Mouse (Mus musculus) limb, embryonic 12.5 days (tissue): ENCODE data around the gene Rsph14. TPM values are rescaled to one million over a fixed set of nuclear protein-coding genes. Genes with fewer than 3 reads are reported as not detected.
"Not testable (repeated sequence)": the region's sequence is repeated elsewhere in the genome, so short reads cannot be mapped to it uniquely, and the experiment has no call there.

Experiments used
- ATAC-seq: fragments of 200-750 bp; cut with Nextera tagmentation; 2 replicates; pipeline ENCODE4 v1.8.0; 2017; ENCODE audit warnings: low read depth, moderate TSS enrichment; ENCODE audit not compliant: insufficient number of reproducible peaks, insufficient read depth, low FRiP score, low TSS enrichment
- H3K27ac ChIP-seq: fragments of 300-500 bp; sonication (generic); 2 replicates; pipeline ENCODE4 v1.5.1; 2016; ENCODE audit warnings: mild to moderate bottlenecking, moderate library complexity
- H3K27me3 ChIP-seq: fragments of 300-500 bp; sonication (generic); 2 replicates; pipeline ENCODE4 v1.6.1; 2016; ENCODE audit warnings: mild to moderate bottlenecking, moderate library complexity
- H3K36me3 ChIP-seq: fragments of 300-500 bp; sonication (generic); 2 replicates; pipeline ENCODE4 v1.6.1; 2016; ENCODE audit warnings: mild to moderate bottlenecking, moderate library complexity
- H3K4me1 ChIP-seq: fragments of 300-500 bp; sonication (generic); replicated peaks from 2 replicates; pipeline ENCODE4 v1.6.1; 2016
- H3K4me2 ChIP-seq: fragments of 300-500 bp; sonication (generic); 2 replicates; pipeline ENCODE4 v1.6.1; 2016; ENCODE audit warnings: mild to moderate bottlenecking, moderate library complexity
- H3K4me3 ChIP-seq: fragments of 300-500 bp; sonication (generic); replicated peaks from 2 replicates; pipeline ENCODE4 v1.5.1; 2016; ENCODE audit warnings: mild to moderate bottlenecking
- H3K9ac ChIP-seq: fragments of 300-500 bp; sonication (generic); replicated peaks from 2 replicates; pipeline ENCODE4 v1.6.1; 2016; ENCODE audit warnings: mild to moderate bottlenecking, moderate library complexity
- H3K9me3 ChIP-seq: fragments of 300-500 bp; sonication (generic); 2 replicates; pipeline ENCODE4 v1.6.1; 2016; ENCODE audit warnings: mild to moderate bottlenecking, moderate library complexity
- WGBS: fragments of 180-500 bp; shearing (Covaris S2); methylation state at CpG from one replicate; pipeline ENCODE4 v1.1.7; 2016; 5-methylcytosine and 5-hydroxymethylcytosine counted together
- polyA plus RNA-seq: library from polyadenylated mRNA; unstranded; fragments of >200 nt; fragmentation: Nextera tagmentation; extraction: Ambion mirVana; gene quantifications from 2 replicates; pipeline ENCODE4 v1.2.1, GENCODE M21; 2016

Rsph14 gene
- polyA plus RNA-seq, 1 experiment from 2014 or later: not detected

DNA sequence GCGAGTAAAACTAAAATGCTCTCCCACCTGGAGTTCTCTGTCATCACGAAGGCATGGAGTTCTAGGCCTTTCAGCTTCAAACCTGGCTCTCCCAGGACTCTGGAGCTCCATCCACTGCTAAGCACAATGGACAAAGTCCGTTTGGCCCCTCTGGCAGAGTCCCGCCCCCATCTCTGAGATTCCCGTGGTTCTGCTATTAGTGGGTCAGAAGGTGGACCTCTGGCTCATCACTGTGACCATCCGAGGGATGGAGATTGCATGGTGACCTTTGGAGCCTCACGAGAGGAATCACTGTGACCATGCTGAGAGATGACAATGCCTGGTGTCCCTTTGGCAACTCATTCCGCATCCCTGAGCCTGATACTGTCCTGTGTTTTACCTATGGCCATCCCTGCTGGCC, 20.5 kb upstream of the Rsph14 start:
- Histone ChIP-seq H3K4me2 (no peak overlapping the region), H3K27ac (no peak overlapping the region), H3K9me3 (no peaks in the 10 kb centered on the region), H3K4me1 (no peaks in the 10 kb centered on the region), H3K4me3 (no peak overlapping the region), H3K9ac (no peak overlapping the region), H3K27me3 (no peaks in the 10 kb centered on the region), H3K36me3 (0 out of 2 replicates have a peak, but pooled peaks cover 7% of the 10 kb centered on the region)
- no peak for ATAC-seq
- 85% methylated on average over 8 of the region's 8 CpGs for WGBS

GRCm38 (mm10) chr10:75051364-75052074, 19.1 kb upstream of the Rsph14 start:
- 0 out of 2 replicates have a peak, but pooled peaks cover 7% of the 10 kb centered on the region for H3K36me3 ChIP-seq
- no peak overlapping the region for H3K9ac ChIP-seq
- H3K4me1 ChIP-seq: no peaks in the 10 kb centered on the region
- H3K27ac ChIP-seq: no peak overlapping the region
- ATAC-seq: no peak
- 93% methylated on average over 21 of the region's 21 CpGs for WGBS
- H3K4me2 ChIP-seq: no peak overlapping the region
- H3K27me3 ChIP-seq: no peaks in the 10 kb centered on the region
- H3K9me3 ChIP-seq: no peaks in the 10 kb centered on the region
- no peak overlapping the region for H3K4me3 ChIP-seq

DNA sequence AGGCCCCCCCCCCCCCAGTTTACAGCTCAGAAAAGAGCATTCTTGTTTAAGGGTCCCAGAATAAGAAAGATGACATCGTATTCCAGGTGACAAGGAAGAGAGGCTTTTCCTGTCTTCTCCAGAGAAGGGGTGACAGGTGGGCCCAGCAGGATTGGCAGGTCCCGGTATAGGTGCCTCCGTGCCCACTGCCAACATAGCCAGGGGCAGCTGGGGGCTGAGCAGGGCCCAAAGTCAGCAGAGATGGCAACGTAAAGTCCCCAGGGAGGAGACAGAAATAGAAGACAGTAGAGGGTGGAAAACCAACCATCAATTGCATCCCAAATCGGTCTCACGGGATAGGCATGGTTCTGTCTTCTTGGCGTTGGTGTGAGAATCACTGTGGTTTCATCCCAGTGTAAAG, 16.3 kb upstream of the Rsph14 start:
- Histone ChIP-seq H3K27ac (no peak overlapping the region), H3K4me3 (no peak overlapping the region), H3K4me2 (no peak overlapping the region), H3K27me3 (no peaks in the 10 kb centered on the region), H3K36me3 (0 out of 2 replicates have a peak, but pooled peaks cover 12% of the 10 kb centered on the region), H3K9me3 (no peaks in the 10 kb centered on the region), H3K9ac (no peak overlapping the region), H3K4me1 (no peaks in the 10 kb centered on the region; the same call in 1 of the 2 replicates)
- no peak for ATAC-seq
- WGBS: 92% methylated on average over 7 of the region's 7 CpGs

GRCm38 (mm10) chr10:75045831-75046230, 13.4 kb upstream of the Rsph14 start:
- 92% methylated on average over 15 of the region's 15 CpGs for WGBS
- Histone ChIP-seq H3K27me3 (no peaks in the 10 kb centered on the region), H3K4me3 (no peak overlapping the region), H3K9me3 (no peaks in the 10 kb centered on the region), H3K27ac (no peak overlapping the region), H3K36me3 (0 out of 2 replicates have a peak, but pooled peaks cover 12% of the 10 kb centered on the region), H3K9ac (no peak overlapping the region), H3K4me1 (no peaks in the 10 kb centered on the region; the same call in 1 of the 2 replicates), H3K4me2 (no peak overlapping the region)
- no peak for ATAC-seq

DNA sequence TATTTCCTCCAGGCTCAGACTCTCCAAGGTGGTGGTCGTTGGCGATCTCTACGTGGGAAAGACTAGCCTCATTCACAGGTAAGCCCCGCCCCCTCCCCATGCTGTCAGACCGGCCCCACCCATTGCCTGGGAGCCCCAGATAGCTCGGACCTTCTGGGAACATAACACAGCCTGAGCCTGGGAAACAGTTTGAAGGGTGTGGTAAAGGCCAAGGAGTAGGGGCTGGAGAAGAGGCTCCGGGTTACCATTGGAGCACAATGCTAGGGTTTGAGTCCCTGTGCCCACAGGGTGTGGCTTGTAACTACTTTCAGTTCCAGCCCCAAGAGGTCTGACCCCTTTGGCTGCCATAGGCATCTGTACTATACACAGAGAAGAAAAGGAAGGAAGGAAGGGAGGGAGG, 12.1 kb upstream of the Rsph14 start:
- Histone ChIP-seq H3K9ac (no peak overlapping the region), H3K27ac (no peak overlapping the region), H3K36me3 (0 out of 2 replicates have a peak, but pooled peaks cover 12% of the 10 kb centered on the region), H3K9me3 (no peaks in the 10 kb centered on the region), H3K4me1 (no peaks in the 10 kb centered on the region; the same call in 1 of the 2 replicates), H3K4me2 (no peak overlapping the region), H3K27me3 (no peaks in the 10 kb centered on the region), H3K4me3 (no peak overlapping the region)
- ATAC-seq: no peak
- 33% methylated on average over 7 of the region's 7 CpGs for WGBS

DNA sequence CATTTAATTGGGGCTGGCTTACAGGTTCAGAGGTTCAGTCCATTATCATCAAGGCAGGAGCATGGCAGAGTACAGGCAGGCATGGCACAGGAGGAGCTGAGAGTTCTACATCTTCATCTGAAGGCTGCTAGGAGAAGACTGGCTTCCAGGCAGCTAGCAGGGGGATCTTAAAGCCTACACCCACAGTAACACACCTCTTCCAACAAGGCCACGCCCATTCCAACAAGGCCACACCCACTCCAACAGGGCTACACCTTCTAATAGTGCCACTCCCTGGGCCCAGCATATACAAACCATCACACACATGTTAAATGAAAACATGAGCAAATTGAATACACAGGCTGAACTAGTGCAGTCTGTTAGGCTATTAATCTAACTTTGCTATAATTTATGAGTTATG, 9.7 kb upstream of the Rsph14 start:
- H3K4me2 ChIP-seq, ATAC-seq, H3K9ac ChIP-seq, H3K36me3 ChIP-seq, H3K27me3 ChIP-seq, H3K4me3 ChIP-seq, H3K27ac ChIP-seq, H3K9me3 ChIP-seq: not testable (repeated sequence)
- peaks cover 13% of the 10 kb centered on the region for H3K4me1 ChIP-seq
- 6% methylated on average over 1 of the region's 1 CpGs for WGBS

DNA sequence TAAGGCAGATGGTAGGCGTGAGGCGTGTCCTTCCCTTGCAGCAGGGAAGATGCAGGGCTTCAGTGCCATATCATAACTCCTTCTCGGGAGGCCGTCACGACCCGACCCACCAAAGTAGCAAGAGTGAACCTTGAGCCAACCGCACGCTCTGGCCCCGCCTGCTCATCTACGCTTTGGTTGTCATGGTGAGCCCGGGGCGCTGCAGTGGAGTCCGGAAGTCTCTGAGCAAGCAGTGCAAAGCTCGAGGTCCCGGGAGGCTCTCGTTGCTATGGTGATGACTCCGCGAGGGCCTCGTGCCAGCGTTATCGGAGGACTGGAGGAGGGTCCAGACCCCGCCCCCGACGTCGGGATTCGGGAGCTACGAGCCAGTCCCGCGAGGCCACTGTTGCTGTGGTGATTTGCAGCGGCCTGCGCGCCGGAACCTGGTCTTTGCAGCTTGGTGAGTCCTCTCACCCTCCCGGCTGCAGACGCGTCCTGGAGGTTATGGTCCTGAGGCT, 4.5 kb upstream of the Rsph14 start, which contains the start of gene Rab36:
Gene Rab36 (plus strand): TSS at position 176 of the 497 bp plus-strand sequence.
- no peaks in the 10 kb centered on the region for H3K36me3 ChIP-seq
- peak; percentile 97 for ATAC-seq
- peaks cover 36% of the 10 kb centered on the region for H3K4me1 ChIP-seq
- peak within 1 kb of the TSS; percentile 61 for H3K9ac ChIP-seq
- peak within 1 kb of the TSS; percentile 88 for H3K27ac ChIP-seq
- no peaks in the 10 kb centered on the region for H3K27me3 ChIP-seq
- H3K4me3 ChIP-seq: peak within 1 kb of the TSS; percentile 50
- WGBS: 1% methylated on average over 36 of the region's 36 CpGs
- peak within 1 kb of the TSS; percentile 77 for H3K4me2 ChIP-seq
- H3K9me3 ChIP-seq: no peaks in the 10 kb centered on the region

GRCm38 (mm10) chr10:75031345-75032114, 856 bp downstream of the Rsph14 start:
- Histone ChIP-seq H3K4me1 (peaks cover 23% of the 10 kb centered on the region), H3K9ac (no peak overlapping the region), H3K4me2 (no peak overlapping the region), H3K36me3 (no peaks in the 10 kb centered on the region), H3K4me3 (no peak overlapping the region), H3K27me3 (no peaks in the 10 kb centered on the region), H3K9me3 (no peaks in the 10 kb centered on the region), H3K27ac (no peak overlapping the region)
- WGBS: 70% methylated on average over 5 of the region's 5 CpGs
- ATAC-seq: no peak

DNA sequence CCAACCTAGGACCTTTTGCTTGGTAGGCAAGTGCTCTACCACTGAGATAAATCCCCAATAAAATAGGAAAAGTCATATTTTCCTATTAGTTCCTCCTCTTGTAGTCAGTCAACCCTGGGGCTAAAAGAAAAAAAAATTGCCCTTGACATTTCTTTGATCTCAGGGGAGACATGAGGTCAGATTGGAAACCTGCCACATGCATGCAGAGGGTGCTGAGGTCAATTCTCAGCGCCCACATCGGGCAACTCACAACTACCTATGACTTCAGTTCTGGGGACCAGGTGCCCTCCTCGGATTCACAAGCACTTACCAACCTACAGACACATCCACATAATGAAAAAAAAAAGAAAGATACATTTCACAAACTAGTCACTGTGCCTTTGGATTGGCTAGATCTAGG, 2.2 kb downstream of the Rsph14 start:
- H3K27ac ChIP-seq: no peak overlapping the region
- WGBS: 78% methylated on average over 3 of the region's 3 CpGs
- H3K4me3 ChIP-seq: no peak overlapping the region
- no peak overlapping the region for H3K9ac ChIP-seq
- peaks cover 11% of the 10 kb centered on the region for H3K4me1 ChIP-seq
- no peak for ATAC-seq
- no peak overlapping the region for H3K4me2 ChIP-seq
- H3K36me3 ChIP-seq: no peaks in the 10 kb centered on the region
- H3K27me3 ChIP-seq: no peaks in the 10 kb centered on the region
- H3K9me3 ChIP-seq: no peaks in the 10 kb centered on the region

GRCm38 (mm10) chr10:75029677-75030076, 2.7 kb downstream of the Rsph14 start:
- Histone ChIP-seq H3K9ac (no peak overlapping the region), H3K4me3 (no peak overlapping the region), H3K4me2 (no peak overlapping the region), H3K27ac (no peak overlapping the region), H3K9me3 (no peaks in the 10 kb centered on the region), H3K36me3 (no peaks in the 10 kb centered on the region), H3K27me3 (no peaks in the 10 kb centered on the region), H3K4me1 (peaks cover 11% of the 10 kb centered on the region)
- ATAC-seq: no peak
- WGBS: 95% methylated on average over 3 of the region's 3 CpGs

- H3K9me3 ChIP-seq: no peaks in the 10 kb centered on the region
- no peak overlapping the region for H3K4me3 ChIP-seq
- H3K4me2 ChIP-seq: no peak overlapping the region
- no peak for ATAC-seq
- WGBS: 87% methylated on average over 8 of the region's 8 CpGs
- H3K9ac ChIP-seq: no peak overlapping the region
- no peaks in the 10 kb centered on the region for H3K36me3 ChIP-seq
- H3K4me1 ChIP-seq: peaks cover 11% of the 10 kb centered on the region
- no peaks in the 10 kb centered on the region for H3K27me3 ChIP-seq
- H3K27ac ChIP-seq: no peak overlapping the region
These were observed 3.6 kb downstream of the Rsph14 start for GRCm38 (mm10) chr10:75028743-75029142.
